Mouse (Mus musculus) layer of hippocampus, adult 11-12 months (tissue): ENCODE measurements around the gene Gm3259.
"Not testable (repeated sequence)": the region's sequence is repeated elsewhere in the genome, so short reads cannot be mapped to it uniquely, and the experiment has no call there.

ENCODE experiments used
- DNase-seq: peaks from one replicate; pipeline ENCODE4 v3.0.0; 2022; ENCODE audit warnings: low spot score

The Gm3259 gene

DNA sequence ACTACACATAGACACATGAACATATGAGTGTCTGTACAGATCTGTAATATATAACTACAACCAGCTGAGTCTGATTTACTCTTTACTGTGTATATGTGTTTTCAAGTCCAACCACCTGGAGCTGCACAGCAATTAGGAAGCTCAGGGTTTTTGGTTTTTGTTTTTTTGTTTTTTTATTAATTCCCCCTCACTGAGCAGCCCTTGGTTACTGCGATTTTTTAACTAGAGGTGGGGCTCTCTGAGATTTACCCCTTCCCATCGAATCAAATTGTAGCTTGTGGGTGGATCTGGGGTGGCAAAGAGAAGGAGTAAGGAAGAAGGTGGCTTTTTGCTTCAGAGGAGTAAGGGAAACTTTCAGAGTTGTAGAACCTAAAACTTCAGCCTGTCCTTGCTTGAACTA, at the start of gene Gm3259:
TSS of gene Gm3259 (plus strand) at position 301 of the 400 bp plus-strand sequence.
- DNase-seq: not testable (repeated sequence)

- not testable (repeated sequence) for DNase-seq
These were observed 33.0 kb upstream of the Gm3259 start, which contains the start of gene Gm10424 for GRCm38 (mm10) chr5:95272668-95273067. TSS of gene Gm10424 (minus strand) at chr5:95272768.
